Mouse (Mus musculus) granulocyte monocyte progenitor cell, adult 5-6 weeks (primary cell): ENCODE measurements at regions not wholly inside any gene's neighbourhood (a gene's known extent, or its start where the extent isn't known, plus 50 kb on each side); places are given as distances from the start of the nearest gene placed in this dataset.

Source experiments
- ATAC-seq: replicated peaks from 2 replicates; pipeline ENCODE4 v1.8.0; 2016; ENCODE audit warnings: mild to moderate bottlenecking, moderate TSS enrichment, inconsistent platforms; ENCODE audit not compliant: poor library complexity, severe bottlenecking

DNA sequence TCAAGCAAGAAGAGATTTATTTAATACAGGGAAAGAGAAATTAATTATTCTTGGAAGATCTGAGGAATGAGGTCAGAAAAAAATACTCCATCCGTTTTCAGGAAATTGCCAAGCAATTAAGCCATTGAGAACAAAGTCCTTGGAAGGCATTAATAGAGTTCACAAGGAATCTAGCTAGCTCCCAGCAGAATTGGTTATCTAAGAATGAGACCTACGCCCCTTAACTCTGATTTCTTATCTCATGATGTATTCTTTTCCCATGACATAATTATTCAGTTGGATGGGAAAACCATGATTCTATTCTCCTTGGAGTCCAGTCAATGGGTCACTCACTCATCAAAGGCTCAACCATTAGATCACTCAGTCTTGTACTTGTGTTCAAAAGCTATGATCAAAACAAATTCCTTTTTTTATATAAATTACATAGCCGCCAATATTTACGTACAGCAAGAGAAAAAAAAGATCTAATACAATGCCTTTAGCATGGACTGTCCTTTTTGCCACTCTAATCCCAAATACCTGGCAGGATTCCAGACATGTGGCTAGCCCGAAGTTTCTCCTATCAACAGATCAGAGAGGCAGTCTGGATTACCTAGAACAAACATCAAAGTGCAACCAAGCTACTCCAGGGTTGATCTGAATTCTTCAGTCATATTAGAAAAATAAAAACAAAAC is 213.3 kb downstream of the Galc start:
- no peak for ATAC-seq

DNA sequence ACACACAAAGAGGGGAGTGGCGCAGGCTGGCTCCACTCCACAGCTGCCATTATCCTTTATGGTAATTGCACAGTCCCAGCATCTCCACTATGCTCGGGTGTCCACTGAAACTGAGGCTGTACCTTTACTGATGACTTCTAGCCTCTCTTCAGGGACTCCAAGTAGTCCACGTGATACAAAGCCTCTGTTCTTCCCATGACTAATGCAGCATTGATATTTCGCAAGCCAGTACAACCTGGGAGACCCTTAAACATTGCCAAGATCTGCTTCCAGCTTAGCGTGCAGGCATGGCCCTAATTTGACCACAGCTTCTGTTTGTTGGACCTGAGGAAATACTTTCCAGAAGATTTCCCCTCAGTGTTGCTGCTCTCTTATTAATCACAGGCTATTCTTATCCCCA is 215.8 kb downstream of the Galc start:
- ATAC-seq = no peak

DNA sequence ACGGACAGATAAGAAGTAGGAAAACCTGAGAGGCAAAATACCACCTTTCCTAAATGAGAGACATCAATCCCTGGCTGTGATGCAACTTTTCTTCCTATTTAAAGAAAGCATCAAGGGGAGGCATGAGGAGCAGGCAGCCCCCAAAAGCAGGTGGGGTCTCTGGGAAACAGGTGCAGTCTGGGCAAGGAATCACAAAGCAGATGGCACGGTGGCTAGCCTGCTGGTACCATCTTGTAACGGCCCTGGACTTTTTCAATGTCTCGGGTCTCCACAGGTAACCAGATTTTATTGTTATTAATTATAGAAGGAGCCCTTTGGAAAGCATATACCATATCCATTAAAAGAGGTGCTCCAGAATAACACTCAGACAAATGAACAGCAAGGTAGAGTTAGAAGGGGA is 219.6 kb downstream of the Galc start:
- no peak for ATAC-seq

DNA sequence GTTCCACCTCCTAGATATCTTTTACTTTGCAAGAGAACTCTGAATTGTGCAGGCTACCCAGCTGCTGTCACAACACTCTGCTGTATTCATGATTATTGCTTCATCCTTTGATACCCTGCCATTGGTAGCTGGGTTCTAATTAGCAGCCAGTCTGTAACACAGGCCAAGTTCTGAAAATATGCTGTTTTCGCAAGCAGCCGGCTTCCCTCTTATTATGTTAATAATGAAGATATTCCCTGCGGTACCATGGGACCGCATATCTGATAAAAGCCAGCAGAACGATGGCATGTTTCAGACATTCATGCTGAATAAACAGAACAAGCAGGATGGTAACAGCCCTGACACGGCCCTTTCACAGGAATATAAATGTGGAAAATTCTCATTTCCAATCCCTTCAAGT is 235.6 kb downstream of the Galc start:
- no peak for ATAC-seq

DNA sequence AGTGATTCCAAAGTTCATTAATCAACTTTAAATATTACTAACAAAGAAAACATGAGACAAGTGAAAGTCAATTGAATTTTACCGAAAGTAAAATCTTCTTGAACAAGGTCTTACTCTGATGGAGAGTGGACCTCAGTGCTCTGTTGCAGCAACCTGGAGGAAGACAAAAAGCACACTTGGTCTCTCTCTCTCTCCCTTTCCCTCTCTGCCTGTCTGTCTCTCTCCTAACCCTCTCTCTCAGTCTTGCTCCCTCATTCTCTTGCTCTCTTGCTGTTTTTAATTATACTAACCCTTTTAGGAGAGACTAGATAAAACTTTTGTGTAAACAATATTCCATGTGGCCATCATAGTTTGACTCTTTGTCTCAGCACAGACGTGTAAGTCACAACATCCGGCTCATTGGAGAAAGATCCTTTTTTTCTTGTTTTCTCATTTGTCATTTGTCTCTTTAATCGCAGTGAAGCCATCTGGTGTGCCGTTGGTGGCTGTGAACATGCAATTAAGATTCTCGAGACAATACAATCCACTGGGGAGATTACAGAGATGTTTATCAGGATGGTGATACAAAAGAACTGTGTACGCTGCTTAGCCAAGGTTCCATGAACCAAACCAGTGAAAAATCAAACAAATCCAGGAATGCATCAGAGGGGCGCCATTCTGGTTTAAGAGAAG is 244.5 kb downstream of the Galc start:
- no peak for ATAC-seq

DNA sequence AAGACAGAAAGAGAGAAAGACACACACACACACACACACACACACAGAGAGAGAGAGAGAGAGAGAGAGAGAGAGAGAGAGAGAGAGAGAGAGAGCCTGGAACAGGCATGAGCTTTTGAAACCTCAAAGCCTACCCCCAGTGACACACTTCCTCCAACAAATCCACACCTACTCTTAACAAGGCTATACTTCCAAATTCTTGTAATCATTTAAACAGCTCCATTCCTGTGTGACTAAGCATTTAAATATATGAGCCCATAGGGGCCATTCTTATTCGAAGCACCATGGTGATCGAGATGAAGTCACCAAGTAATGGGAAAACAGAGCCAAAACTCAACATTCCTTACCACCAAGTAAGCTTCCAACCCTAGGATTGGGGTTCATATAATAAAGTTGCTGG is 250.1 kb downstream of the Galc start:
- no peak for ATAC-seq

DNA sequence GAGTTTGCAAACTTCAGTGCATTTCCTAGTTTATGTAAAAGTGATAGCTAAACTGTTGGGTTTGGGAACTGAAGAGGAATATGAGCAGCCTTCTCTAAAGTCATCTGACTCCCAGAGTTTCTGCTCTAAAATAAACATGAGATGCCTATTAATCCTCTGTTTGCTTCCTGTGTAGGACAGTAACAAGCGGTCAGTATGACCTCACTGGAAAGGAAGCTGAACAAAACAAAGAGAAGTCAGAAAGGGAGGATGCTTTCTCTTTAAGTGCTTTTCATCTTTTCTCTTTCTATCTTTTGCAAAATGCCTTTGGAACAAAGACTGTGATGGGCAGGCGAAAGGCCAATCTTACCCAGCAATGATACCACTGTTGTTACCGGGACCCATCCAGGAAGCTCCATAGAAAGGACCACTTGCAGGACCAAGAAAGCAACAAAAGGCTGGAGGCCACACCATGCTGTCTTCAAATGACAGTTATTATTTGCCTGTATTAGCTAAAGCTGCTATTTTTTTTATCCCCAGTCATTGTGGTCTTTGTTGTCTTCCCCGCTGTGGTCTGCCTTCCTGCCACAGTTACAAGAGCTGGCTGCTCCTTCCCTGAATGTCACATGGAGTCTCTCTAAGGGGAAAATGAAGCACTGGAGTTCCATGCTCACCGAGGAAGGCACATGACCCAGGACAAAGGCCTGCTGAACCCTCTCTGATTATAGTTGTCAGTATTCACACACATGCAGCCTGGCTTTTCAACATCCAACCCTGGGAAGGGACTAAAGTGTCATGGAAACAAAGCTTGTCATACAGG is 253.4 kb downstream of the Galc start:
- ATAC-seq = no peak

DNA sequence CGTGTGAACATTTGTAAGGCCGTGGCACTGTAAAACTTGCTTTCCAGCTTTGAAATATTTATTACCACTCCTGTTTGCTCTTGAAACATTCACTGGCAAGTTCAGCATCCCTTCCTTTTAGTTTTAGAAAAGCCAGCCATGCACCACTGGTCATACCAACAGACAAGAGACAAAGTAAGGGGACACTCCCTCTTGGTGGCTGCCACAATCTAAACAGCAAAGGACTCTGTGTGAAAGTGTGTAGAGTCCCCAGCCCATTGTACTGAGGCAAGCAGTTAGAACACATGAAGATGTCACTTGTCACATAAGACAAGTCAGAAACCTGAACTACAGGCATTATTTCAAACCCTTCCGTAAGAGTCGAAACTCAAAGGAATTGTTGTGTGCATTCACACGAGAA is 257.0 kb downstream of the Galc start:
- ATAC-seq = no peak

DNA sequence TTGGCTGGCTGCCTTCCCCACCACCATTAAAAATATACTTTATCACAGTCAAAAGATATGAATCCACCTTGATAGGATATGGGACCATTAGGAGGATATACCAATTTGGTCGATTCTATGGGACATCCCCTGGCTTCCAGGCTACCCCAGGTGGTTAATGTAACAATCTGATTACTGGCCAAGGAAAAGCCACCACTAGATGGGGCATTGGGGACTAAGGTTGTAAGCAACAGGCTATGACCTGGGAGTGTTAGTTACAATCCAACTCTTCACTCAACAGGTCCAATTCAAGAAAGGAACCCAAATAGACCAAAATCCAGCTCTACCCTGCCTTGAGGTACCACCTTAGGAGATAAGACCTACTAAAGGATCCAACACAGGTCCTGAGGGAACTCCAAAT is 264.4 kb downstream of the Galc start:
- no peak for ATAC-seq

DNA sequence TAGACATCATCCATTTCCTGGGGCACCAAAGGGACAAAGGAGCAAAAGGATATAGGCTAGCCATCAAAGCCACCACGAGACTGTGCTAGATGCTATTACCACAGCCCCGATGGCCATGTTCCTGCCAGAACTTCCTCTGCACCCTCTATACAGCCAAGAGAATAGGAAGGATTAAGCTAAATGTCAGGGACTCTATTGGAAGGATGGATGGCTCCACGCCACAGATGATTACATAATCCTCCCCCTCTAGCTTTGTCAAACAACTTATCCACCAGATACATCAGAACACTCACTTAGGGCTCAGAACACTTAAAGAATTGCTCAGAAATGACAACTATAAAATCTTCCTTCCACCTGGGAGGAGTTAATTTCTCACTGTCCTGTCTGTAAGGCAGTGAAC is 265.3 kb downstream of the Galc start:
- ATAC-seq = no peak

DNA sequence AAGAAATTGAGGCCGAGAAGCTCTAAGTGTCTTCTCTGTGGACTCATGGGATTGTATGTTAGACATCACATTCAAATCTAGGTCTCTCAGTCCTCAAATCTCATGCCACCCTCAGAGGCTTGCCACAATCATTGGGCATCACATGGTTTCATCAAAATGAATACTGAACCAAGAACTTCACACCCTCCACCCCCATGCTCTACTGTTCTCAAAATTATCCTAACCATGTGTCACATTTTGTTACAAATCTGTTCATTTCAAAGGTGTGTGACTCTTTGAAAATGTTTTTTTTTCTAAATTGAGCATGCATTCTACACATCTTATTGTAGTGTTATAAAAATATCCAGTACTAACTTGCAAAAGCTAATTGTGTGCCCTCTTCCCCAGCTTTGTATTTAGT is 275.9 kb downstream of the Galc start:
- no peak for ATAC-seq

DNA sequence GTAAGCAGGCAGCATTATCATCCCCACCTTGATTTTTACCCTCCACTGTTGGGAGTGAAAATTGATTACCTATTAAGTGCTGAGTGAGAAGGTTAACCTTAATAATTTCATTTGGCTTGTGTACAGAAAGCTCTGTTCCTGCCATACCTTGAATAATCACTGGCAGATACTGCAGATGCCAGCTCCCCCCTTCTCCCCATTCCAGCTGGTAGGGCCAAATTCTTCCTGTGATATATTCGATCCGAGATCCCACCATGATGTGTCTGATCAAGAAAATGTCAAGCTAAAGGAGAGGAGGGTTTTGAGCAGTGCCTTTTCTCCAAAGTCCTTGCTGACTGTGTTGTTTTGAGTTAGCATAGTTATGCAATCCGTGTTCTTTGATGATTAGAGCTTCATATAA is 280.6 kb downstream of the Galc start:
- ATAC-seq = no peak

DNA sequence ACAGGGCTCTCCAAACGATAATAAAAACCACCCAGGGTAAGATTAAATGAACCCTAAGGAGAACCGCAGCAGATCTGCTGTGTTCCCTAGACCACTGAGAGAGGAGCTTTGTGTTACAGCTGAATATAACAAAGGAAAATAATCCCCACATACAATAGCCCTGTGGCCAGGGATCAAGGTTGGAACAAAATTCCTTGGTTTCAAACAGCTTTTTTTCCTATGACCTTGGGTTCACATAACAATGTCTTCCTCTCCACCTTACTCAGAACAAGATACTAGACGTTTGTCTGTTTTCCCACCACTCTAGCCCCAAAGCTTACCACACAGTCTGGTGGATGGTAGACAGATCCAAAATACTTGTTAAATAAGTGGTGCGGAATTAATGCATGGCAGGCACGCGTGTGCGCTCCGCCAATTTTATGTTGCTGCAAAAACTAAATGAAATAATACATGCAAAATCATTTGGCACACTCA is 281.0 kb downstream of the Galc start:
- ATAC-seq = no peak

DNA sequence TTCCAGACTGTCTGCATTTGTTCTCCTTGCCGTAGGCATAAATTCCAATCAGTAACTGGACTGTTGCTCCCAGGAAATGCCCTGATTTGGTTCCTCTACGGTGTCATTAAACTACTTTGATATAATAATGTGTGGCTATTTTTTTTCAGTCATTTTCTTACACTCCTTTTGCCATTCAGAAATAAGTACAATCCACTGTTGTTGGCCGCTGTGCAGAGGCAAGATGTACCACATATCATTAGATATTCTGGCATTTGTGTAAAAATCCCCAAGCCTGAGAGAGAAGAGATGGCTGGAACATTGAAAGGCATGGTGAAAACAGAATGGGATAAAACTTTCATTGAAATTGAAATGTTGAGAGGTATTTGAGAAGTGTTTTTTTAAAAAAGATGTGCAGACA is 281.6 kb downstream of the Galc start:
- ATAC-seq = no peak

DNA sequence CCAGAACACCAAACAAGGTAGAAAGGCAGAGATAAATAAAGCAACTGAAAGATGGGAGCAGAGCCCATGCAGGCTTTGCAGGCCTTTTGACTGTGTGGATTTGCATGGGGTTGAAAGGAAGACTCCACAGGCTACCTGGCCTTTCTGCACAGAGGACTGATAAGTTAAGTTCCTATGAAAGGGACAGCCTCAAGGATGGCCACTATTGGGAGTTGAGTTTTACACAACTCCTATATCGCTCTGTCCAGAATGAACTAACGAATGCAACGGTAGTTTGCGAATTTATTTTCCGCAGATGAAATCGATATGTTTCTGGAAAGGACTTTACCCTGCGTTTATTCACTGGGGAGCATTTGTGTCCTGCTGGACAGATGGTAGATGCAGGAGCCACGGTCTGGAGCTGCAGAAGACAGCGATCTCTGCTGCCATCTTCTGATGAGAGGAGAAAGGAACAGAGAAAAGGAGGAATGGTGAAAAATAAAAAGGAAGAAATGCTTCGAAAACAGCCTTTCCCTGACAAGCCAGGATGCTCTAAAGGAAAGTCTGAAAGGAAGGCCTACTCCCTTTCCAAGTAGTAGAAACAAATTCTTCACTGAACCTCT is 285.2 kb downstream of the Galc start:
- no peak for ATAC-seq

DNA sequence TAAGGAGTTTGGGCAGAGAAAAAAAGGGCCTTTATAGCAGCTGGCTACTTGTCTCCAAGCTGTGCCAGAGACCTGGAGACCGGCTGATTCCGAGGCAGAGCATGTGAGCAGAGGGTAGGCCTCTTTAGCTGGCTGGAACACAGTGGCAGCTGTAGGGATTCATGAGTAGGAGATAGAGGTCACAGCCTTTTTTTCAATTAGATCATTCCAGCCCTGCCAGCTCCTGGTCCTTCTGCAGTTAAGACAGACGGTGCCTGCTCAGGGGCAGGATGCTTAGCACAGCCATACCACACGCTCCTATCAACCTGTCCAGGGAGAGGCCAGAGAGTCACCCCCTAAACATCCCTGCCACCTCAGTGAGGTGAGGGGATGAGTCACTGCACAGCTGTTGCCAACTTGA is 302.1 kb downstream of the Galc start:
- no peak for ATAC-seq

DNA sequence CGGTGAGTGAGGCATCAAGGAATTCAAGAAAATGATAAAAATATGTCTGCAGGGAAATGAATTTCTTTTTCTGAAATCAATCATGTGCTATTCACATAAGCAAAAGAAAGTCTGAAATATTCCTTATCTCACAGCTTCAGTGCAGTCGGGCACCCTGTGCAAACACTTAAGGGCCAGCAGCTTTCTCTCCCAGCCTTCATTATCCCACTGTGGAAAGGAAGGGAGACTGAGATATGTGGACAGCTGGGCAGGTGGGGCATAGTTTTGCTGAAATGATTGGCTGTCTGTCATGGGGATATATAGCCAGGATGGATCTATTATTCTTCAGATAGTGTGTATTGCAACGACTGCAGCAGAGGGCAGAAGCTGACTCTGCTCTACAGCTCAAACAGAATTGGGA is 305.9 kb downstream of the Galc start:
- no peak for ATAC-seq

DNA sequence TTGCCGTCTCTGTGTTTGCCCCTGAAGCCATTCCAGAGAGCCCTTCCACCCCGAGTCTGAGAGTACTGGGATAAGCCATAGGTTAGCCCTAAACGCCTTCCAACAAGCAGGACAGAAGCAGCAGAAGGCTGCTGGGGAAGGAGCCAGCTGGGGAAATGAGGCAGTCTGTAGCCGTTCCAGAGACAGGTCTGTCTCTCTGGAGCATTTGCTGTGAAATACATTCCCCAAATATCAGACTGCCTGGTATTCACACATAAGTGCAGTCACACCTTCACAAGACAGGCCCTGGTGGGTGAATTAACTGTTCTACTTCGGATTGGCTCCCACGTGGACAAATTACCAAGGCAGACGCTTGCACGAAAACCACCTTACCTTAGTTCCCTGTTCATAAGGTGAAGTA is 307.1 kb downstream of the Galc start:
- ATAC-seq = no peak

DNA sequence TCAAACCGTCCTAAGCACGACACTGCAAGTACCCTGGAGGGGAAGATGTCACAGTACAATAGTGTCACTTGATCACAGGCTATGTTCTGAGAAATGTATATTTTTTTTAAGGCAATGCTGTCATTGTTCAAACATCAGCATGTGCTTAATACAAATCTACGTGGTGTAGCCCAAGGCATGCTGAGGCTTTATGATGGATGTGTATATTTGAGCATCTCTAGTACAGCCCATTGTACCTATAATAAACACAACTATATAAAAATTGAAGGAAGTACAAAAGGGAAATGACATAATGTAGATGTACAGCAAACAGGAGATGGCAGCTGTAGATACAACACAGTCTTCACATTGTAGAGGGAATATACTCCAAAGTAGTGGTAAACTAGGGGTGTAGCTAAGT is 309.2 kb downstream of the Galc start:
- ATAC-seq = no peak

DNA sequence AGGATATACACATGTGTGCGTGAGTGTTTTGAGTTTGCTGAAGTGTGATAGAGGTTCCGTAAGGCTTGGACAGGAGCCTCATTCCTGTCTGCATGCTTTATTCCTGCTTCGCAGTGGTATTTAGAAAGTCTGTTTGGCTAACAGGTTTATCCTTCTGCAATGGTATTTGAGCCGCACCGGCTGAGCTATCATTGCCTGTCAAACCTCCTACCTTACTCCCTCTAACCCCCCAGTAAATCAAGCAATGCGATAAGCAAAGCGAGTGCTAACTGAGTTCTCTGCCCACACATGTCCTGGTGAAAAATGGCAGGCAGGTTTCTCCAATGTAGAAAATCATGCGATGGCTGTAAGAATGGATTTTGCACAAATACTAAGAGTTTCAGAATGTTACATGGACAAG is 311.8 kb downstream of the Galc start:
- ATAC-seq = no peak

DNA sequence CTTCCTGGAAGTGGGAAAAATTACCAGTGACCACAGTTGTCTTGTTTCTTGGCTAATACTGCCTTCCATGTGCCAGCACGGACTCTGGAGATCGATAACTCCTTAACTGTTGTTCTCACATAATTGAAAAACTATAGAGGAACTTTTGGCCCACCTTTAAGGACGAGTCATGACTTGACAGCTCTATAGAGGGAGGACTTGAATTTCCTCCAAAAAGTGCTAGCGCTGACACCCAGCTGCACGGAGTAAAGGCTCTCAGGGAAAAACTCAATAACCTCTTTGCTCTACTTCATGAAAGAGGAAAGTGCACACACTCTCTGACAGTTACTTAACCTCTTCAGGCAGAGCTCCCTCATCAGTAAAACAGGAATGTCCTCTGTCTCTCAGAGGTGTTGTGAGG is 320.9 kb downstream of the Galc start:
- ATAC-seq = no peak
